Mouse (Mus musculus) right cerebral cortex, adult 18-20 months (tissue): ENCODE results near the gene Cyb561d1.

Experiments
- DNase-seq: peaks from one replicate; pipeline ENCODE4 v3.0.0; 2022; ENCODE audit warnings: mixed read lengths

Gene Cyb561d1

GRCm38 (mm10) chr3:108165532-108166315 lies 35.3 kb downstream of the Cyb561d1 start:
- DNase-seq, result no peak

- DNase-seq, result peak; percentile 81
Measured at GRCm38 (mm10) chr3:108164807-108165206, 36.2 kb downstream of the Cyb561d1 start.

DNA sequence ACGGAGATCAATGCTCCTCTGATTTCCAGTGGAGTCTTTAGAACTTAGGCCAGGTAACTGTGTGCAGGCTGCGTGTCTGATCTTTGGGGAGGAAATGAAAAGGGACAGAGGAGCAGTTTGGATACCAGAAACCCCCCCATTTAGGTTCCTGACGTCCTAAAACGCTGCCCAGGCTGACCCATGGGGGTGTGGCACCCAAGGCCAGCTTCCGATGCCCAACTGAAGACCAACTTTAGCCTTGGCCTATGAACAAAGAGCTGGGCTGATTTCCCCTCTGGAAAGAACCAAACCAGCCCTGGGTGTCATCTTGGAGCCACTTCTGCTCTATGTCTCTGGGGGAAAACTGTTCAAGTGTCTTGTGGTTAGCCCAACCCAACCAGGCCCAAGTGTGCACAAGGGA lies 36.9 kb downstream of the Cyb561d1 start:
- DNase-seq, result no peak

- peak; percentile 83 for DNase-seq
Measured at GRCm38 (mm10) chr3:108158383-108159037, 42.5 kb downstream of the Cyb561d1 start.

DNA sequence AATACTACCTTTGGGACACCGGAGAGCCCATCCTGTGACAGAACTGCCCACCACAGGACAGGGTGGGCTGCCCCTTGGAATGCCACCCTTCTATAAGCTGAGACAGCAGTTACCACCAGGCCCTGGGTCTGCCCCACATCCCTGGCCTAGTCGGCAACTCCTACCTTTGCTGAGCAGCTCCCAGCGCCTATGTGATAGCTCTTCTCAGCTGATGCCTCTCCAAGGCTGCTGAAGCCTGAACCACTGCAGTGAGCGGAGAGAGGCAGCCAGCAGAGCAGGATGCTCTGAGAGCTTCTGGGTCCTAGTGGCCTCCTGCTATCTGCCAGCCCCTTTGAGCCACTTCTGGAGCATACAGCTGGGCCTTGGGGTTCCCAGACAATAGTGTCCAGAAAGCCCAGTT lies 46.4 kb downstream of the Cyb561d1 start, which contains the start of gene Gpr61:
Gene Gpr61, minus strand, starts transcription at position 227 of the 400 bp plus-strand sequence.
- peak; percentile 87 for DNase-seq

- DNase-seq, result no peak
Measured at GRCm38 (mm10) chr3:108152290-108152689, 48.7 kb downstream of the Cyb561d1 start.

DNA sequence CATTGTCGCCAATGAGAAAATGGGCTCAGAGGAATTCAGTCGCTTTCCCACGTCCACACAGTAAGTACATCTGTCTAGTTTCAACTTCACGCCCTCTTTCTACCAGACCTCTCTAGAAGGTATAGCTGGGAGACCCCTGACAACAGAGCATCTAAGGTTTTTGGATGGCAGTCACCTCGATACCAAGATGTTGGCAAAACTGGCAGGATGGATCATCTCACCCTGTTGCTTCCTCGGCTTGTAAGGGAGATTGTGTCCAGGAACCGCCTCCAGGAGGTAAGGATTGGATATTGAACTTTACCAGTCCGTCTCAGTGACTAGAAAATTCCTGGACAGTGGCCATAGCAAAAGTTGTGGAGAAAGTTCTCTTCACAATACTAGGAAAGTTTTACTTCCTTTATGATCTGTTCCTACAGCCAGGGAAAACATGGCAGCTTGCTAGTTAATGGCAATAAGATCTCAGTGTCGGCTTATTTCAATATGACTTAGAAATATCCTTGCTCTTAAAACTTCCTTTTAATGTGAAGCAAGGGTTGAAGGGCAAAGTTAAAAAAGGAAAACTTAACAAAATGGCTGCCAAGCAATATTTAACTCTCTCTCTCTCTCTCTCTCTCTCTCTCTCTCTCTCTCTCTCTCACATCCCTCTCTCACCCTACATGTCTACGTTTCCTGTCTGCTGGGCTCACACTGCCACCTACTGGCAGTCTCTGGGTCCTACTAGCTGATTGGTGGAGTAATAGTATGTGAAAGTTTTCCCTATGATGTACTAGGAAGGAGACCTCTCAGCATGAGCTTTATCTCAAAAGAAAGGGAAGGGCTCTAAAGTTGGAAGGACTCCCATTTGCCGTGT lies 53.4 kb downstream of the Cyb561d1 start:
- DNase-seq, result peak; percentile 88

- DNase-seq, result no peak
Measured at GRCm38 (mm10) chr3:108146671-108147070, 54.3 kb downstream of the Cyb561d1 start.
